Mouse (Mus musculus): ENCODE data around the gene Pgghg.

Gene Pgghg

GRCm38 (mm10) chr7:140952441-140952840 lies 11.2 kb downstream of the Pgghg start:
- in situ Hi-C loops (cut with MboI; ENCODE audit: unreplicated experiment in 2 of 2), result loop anchor here in 1 of 2 experiments (25.0 kb wide), 1 partner anchor 235 kb away; the partner anchor contains the start of genes Hras and Lrrc56

GRCm38 (mm10) chr7:140953133-140953532 lies 11.9 kb downstream of the Pgghg start:
- in situ Hi-C loops (cut with MboI; ENCODE audit: unreplicated experiment in 2 of 2), result loop anchor here in 1 of 2 experiments (25.0 kb wide), 1 partner anchor 234 kb away; the partner anchor contains the start of genes Hras and Lrrc56

- in situ Hi-C loops (cut with MboI; ENCODE audit: unreplicated experiment in 2 of 2), result loop anchor here in 1 of 2 experiments (25.0 kb wide), 1 partner anchor 233 kb away; the partner anchor contains the start of genes Hras and Lrrc56
Measured at GRCm38 (mm10) chr7:140953800-140954732, 12.9 kb downstream of the Pgghg start.

- in situ Hi-C loops (cut with MboI; ENCODE audit: unreplicated experiment in 2 of 2), result loop anchor here (5.0 to 25.0 kb wide), 5 partner anchors 43 to 233 kb away; partner anchors contain the start of genes Hras (in 1 of the 2), Ifitm3 (in 1 of the 2) and Lrrc56 (in 1 of the 2)
Measured at GRCm38 (mm10) chr7:140954733-140955071, 13.5 kb downstream of the Pgghg start.

GRCm38 (mm10) chr7:140955342-140955741 lies 14.2 kb downstream of the Pgghg start:
- in situ Hi-C loops (cut with MboI; ENCODE audit: unreplicated experiment in 2 of 2), result loop anchor here (5.0 to 25.0 kb wide), 5 partner anchors 42 to 232 kb away; partner anchors contain the start of genes Hras (in 1 of the 2), Ifitm3 (in 1 of the 2) and Lrrc56 (in 1 of the 2)

- in situ Hi-C loops (cut with MboI; ENCODE audit: unreplicated experiment in 2 of 2), result loop anchor here (5.0 to 25.0 kb wide), 5 partner anchors 41 to 231 kb away; partner anchors contain the start of genes Hras (in 1 of the 2), Ifitm3 (in 1 of the 2) and Lrrc56 (in 1 of the 2)
Measured at GRCm38 (mm10) chr7:140955758-140956555, 14.8 kb downstream of the Pgghg start, which contains the start of the genes Gm45717 and Ifitm2. Gm45717 (minus strand) TSS chr7:140955937. Ifitm2 (minus strand) TSS chr7:140955987.

GRCm38 (mm10) chr7:140956556-140956869 lies 15.3 kb downstream of the Pgghg start:
- in situ Hi-C loops (cut with MboI; ENCODE audit: unreplicated experiment in 2 of 2), result loop anchor here (5.0 to 25.0 kb wide), 5 partner anchors 41 to 231 kb away; partner anchors contain the start of genes Hras (in 1 of the 2), Ifitm3 (in 1 of the 2) and Lrrc56 (in 1 of the 2)

GRCm38 (mm10) chr7:140959181-140959901 lies 18.1 kb downstream of the Pgghg start:
- in situ Hi-C loops (cut with MboI; ENCODE audit: unreplicated experiment in 2 of 2), result loop anchor here (5.0 to 25.0 kb wide), 5 partner anchors 38 to 228 kb away; partner anchors contain the start of genes Hras (in 1 of the 2), Ifitm3 (in 1 of the 2) and Lrrc56 (in 1 of the 2)

- in situ Hi-C loops (cut with MboI; ENCODE audit: unreplicated experiment in 2 of 2), result loop anchor here in 1 of 2 experiments (25.0 kb wide), 1 partner anchor 227 kb away; the partner anchor contains the start of genes Hras and Lrrc56
Measured at GRCm38 (mm10) chr7:140960026-140960425, 18.8 kb downstream of the Pgghg start.

GRCm38 (mm10) chr7:140961416-140961815 lies 20.2 kb downstream of the Pgghg start:
- in situ Hi-C loops (cut with MboI; ENCODE audit: unreplicated experiment in 2 of 2), result loop anchor here in 1 of 2 experiments (25.0 kb wide), 1 partner anchor 226 kb away; the partner anchor contains the start of genes Hras and Lrrc56

- in situ Hi-C loops (cut with MboI; ENCODE audit: unreplicated experiment in 2 of 2), result loop anchor here in 1 of 2 experiments (25.0 kb wide), 1 partner anchor 225 kb away; the partner anchor contains the start of genes Hras and Lrrc56
Measured at GRCm38 (mm10) chr7:140962733-140963132, 21.5 kb downstream of the Pgghg start.

GRCm38 (mm10) chr7:140966921-140967320 lies 25.7 kb downstream of the Pgghg start, which contains the start of gene Ifitm1:
Ifitm1 (plus strand) TSS chr7:140967221.
- in situ Hi-C loops (cut with MboI; ENCODE audit: unreplicated experiment in 2 of 2), result loop anchor here in 1 of 2 experiments (25.0 kb wide), 1 partner anchor 220 kb away; the partner anchor contains the start of genes Hras and Lrrc56

- in situ Hi-C loops (cut with MboI; ENCODE audit: unreplicated experiment in 2 of 2), result loop anchor here in 1 of 2 experiments (25.0 kb wide), 1 partner anchor 219 kb away; the partner anchor contains the start of genes Hras and Lrrc56
Measured at GRCm38 (mm10) chr7:140967862-140968591, 26.8 kb downstream of the Pgghg start.

GRCm38 (mm10) chr7:140968710-140969109 lies 27.5 kb downstream of the Pgghg start:
- in situ Hi-C loops (cut with MboI; ENCODE audit: unreplicated experiment in 2 of 2), result loop anchor here in 1 of 2 experiments (25.0 kb wide), 1 partner anchor 219 kb away; the partner anchor contains the start of genes Hras and Lrrc56

- in situ Hi-C loops (cut with MboI; ENCODE audit: unreplicated experiment in 2 of 2), result loop anchor here in 1 of 2 experiments (25.0 kb wide), 1 partner anchor 216 kb away; the partner anchor contains the start of genes Hras and Lrrc56
Measured at GRCm38 (mm10) chr7:140970931-140971330, 29.7 kb downstream of the Pgghg start.

- in situ Hi-C loops (cut with MboI; ENCODE audit: unreplicated experiment in 2 of 2), result loop anchor here in 1 of 2 experiments (25.0 kb wide), 1 partner anchor 216 kb away; the partner anchor contains the start of genes Hras and Lrrc56
Measured at GRCm38 (mm10) chr7:140971479-140972171, 30.4 kb downstream of the Pgghg start.

Data from v-Abl transformed pro-B cells (cell line).